Mouse (Mus musculus): Measurements from ENCODE around the gene Zfp984. TPM values are rescaled to one million over a fixed set of nuclear protein-coding genes. Genes with fewer than 3 reads are reported as not detected.

Gene Zfp984
- under 1 TPM in 1 of 2 experiments, not detected in 1; 0.05 TPM for polyA plus RNA-seq (2012; fragmentation: generic; extraction: Trizol)

DNA sequence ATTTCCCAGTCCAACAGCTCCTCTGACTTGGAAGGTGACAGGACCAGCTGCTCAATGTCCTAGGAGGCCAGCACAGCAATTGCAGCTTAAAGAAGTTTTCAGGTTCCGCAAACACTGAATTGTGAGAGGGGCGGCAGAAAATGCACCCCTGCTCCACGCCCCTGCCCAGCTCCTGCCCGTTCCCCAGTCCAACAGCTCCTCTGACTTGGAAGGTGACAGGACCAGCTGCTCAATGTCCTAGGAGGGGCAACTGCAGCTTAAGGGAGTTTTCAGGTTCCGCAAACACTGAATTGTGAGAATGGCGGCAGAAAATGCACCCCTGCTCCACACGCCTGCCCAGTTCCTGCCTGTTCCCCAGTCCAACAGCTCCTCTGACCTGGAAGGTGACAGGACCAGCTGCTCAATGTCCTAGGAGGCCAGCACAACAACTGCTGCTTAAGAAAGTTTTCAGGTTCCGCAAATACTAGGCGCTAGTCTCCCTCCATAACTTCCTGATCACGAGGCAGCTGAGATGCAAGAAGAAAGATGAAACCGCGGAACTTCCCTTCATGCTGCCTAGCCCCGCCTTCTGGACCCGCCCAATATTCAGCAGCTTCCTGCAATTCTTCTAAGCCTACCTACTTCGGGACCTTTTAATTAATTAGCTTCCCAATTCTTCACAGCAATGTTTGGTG is at the start of gene Zfp984:
Zfp984 (minus strand) TSS at position 497 of the 674 bp plus-strand sequence.

DNA sequence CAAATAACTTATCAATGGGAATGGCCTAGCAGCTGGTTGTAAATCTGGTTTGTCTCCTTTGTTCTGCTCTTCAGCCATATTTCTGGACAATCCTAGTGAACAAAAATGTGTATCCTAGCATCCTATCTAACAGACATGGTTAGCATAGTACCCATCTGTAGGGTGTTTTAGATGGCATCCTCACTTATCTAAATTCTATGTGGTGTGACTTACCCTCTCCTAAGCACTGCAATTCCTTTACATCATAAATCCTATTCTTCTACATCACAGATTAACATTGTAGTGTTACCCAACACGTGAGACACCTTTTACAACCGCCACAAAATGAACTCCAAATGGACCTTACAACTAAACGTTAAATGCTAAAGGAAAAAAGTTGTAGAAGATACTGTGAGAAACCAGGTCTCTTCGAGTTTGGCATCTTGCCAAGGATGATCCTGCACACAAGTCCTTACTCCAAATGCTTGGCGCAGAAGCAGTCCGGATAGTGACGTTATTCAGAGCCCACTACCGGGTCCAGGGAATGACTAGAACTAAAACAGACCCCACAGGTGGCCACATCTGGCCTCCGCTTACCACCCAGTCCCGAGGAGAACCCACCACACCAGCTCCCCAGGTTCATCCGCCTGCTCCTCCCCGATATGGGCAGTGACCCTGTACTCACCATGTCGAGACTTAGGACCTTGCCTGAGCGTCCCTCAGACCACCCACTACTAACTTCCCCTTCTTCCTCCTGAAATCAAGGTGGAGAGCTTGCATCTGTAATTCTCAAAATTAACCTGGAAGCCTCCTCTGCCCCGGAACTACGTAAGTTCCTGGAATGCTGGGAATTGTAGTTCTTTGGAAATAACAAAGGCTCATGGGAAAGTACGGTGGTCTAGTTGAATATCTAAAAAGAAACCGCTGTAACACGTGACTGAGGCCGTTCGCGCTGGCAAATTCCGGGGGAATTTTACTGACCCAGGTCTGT is 38.3 kb upstream of the Zfp984 start, which contains the start of gene Zfp933:
Zfp933 (minus strand) TSS at position 753 of the 970 bp plus-strand sequence.

Other genes with a start within 250 kb of the Zfp984 start
- 1 to 10 TPM in 1 of 2 experiments, under 1 TPM in 1; 0.11 to 1.2 TPM for gene Zfp979, start 167.3 kb downstream of the Zfp984 start, polyA plus RNA-seq (2012; fragmentation: generic; extraction: Trizol)
- under 1 TPM in 1 of 2 experiments, not detected in 1; 0.01 TPM for gene Zfp534, start 107.2 kb downstream of the Zfp984 start, polyA plus RNA-seq (2012; fragmentation: generic; extraction: Trizol)
- gene Zfp933, start 38.6 kb upstream of the Zfp984 start, polyA plus RNA-seq (2012; fragmentation: generic; extraction: Trizol): under 1 TPM; 0.02 to 0.35 TPM
- gene Miip, start 59.0 kb upstream of the Zfp984 start, polyA plus RNA-seq (2012; fragmentation: generic; extraction: Trizol): 10 to 100 TPM; 18.3 to 21.0 TPM
- gene Fv1, start 59.2 kb upstream of the Zfp984 start, polyA plus RNA-seq (2012; fragmentation: generic; extraction: Trizol): 1 to 10 TPM in 1 of 2 experiments, under 1 TPM in 1; 0.26 to 2.9 TPM
- gene Mfn2, start 94.9 kb upstream of the Zfp984 start, polyA plus RNA-seq (2012; fragmentation: generic; extraction: Trizol): 10 to 100 TPM; 21.7 to 28.1 TPM
- gene Plod1, start 127.0 kb upstream of the Zfp984 start, polyA plus RNA-seq (2012; fragmentation: generic; extraction: Trizol): 10 to 100 TPM; 25.9 to 69.0 TPM
- gene 2510039O18Rik, start 131.1 kb upstream of the Zfp984 start, polyA plus RNA-seq (2012; fragmentation: generic; extraction: Trizol): 10 to 100 TPM; 15.3 to 43.6 TPM
- not detected for gene Nppb, start 176.0 kb upstream of the Zfp984 start, polyA plus RNA-seq (2012; fragmentation: generic; extraction: Trizol)
- gene Nppa, start 190.9 kb upstream of the Zfp984 start, polyA plus RNA-seq (2012; fragmentation: generic; extraction: Trizol): not detected
- gene Clcn6, start 229.0 kb upstream of the Zfp984 start, polyA plus RNA-seq (2012; fragmentation: generic; extraction: Trizol): 1 to 10 TPM; 1.5 to 7.3 TPM
- 10 to 100 TPM in 1 of 2 experiments, 1 to 10 TPM in 1; 4.5 to 16.9 TPM for gene Mthfr, start 229.3 kb upstream of the Zfp984 start, polyA plus RNA-seq (2012; fragmentation: generic; extraction: Trizol)